Mouse (Mus musculus) mouse trophoblast stem cell (cell line): ENCODE data around the gene Mgll.

Experiments used
- in situ Hi-C, 2 experiments: fragments of 300-500 bp; cut with MseI, MboI; formaldehyde crosslinking; loops; 2 replicates in 1 of 2; 3 replicates in 1 of 2; pipeline ENCODE4 v1.15.1; 2025

Gene Mgll

GRCm38 (mm10) chr6:88770981-88771380, 46.8 kb downstream of the Mgll start:
- in situ Hi-C loops: no loop called here

- in situ Hi-C loops: no loop called here
Observed at GRCm38 (mm10) chr6:88772041-88772440, 47.8 kb downstream of the Mgll start.

- in situ Hi-C loops: no loop called here
Observed at GRCm38 (mm10) chr6:88774055-88774454, 49.8 kb downstream of the Mgll start.

GRCm38 (mm10) chr6:88775267-88775666, 51.1 kb downstream of the Mgll start:
- in situ Hi-C loops: no loop called here

GRCm38 (mm10) chr6:88776336-88776923, 52.2 kb downstream of the Mgll start:
- in situ Hi-C loops: no loop called here

GRCm38 (mm10) chr6:88776964-88777363, 52.8 kb downstream of the Mgll start:
- in situ Hi-C loops: no loop called here

GRCm38 (mm10) chr6:88778047-88778688, 54.0 kb downstream of the Mgll start:
- in situ Hi-C loops: no loop called here

- in situ Hi-C loops: no loop called here
Observed at GRCm38 (mm10) chr6:88779755-88780154, 55.5 kb downstream of the Mgll start.

GRCm38 (mm10) chr6:88781919-88782318, 57.7 kb downstream of the Mgll start:
- in situ Hi-C loops: no loop called here

GRCm38 (mm10) chr6:88782981-88783397, 58.8 kb downstream of the Mgll start:
- in situ Hi-C loops: no loop called here

- in situ Hi-C loops: no loop called here
Observed at GRCm38 (mm10) chr6:88784691-88785173, 60.5 kb downstream of the Mgll start.

GRCm38 (mm10) chr6:88785331-88785730, 61.1 kb downstream of the Mgll start:
- in situ Hi-C loops: no loop called here

- in situ Hi-C loops: no loop called here
Observed at GRCm38 (mm10) chr6:88785781-88786542, 61.8 kb downstream of the Mgll start.

GRCm38 (mm10) chr6:88786732-88787445, 62.7 kb downstream of the Mgll start:
- in situ Hi-C loops: no loop called here

GRCm38 (mm10) chr6:88787496-88787895, 63.3 kb downstream of the Mgll start:
- in situ Hi-C loops: no loop called here

GRCm38 (mm10) chr6:88788219-88788618, 64.0 kb downstream of the Mgll start:
- in situ Hi-C loops: no loop called here

GRCm38 (mm10) chr6:88791299-88791698, 67.1 kb downstream of the Mgll start:
- in situ Hi-C loops: no loop called here

- in situ Hi-C loops: no loop called here
Observed at GRCm38 (mm10) chr6:88792147-88792691, 68.0 kb downstream of the Mgll start.

GRCm38 (mm10) chr6:88793243-88793642, 69.0 kb downstream of the Mgll start:
- in situ Hi-C loops: no loop called here

GRCm38 (mm10) chr6:88793872-88794271, 69.7 kb downstream of the Mgll start:
- in situ Hi-C loops: no loop called here

- in situ Hi-C loops: no loop called here
Observed at GRCm38 (mm10) chr6:88794561-88794971, 70.4 kb downstream of the Mgll start.

GRCm38 (mm10) chr6:88800191-88800590, 76.0 kb downstream of the Mgll start:
- in situ Hi-C loops: no loop called here
